Mouse (Mus musculus) kidney, adult 2 months (tissue): ENCODE data around the gene Xylt1.

Source experiments
- CTCF ChIP-seq: fragments of 200-500 bp; conservative IDR thresholded peaks from 2 replicates; pipeline ENCODE4 v1.5.1; 2011; ENCODE audit warnings: low read depth, mild to moderate bottlenecking, control low read depth, low read length, moderate library complexity, mixed read lengths; ENCODE audit not compliant: insufficient read depth, insufficient read length
- POLR2A ChIP-seq: fragments of 200-500 bp; IDR thresholded peaks from one replicate; pipeline ENCODE4 v1.6.1; 2011; ENCODE audit warnings: low read depth, low read length, control low read depth

GRCm38 (mm10) chr7:117375886-117376309 lies 4.9 kb upstream of the Xylt1 start:
- TF ChIP-seq CTCF: peak; percentile 71
- TF ChIP-seq POLR2A: no peak
